Mouse (Mus musculus) gastrocnemius, postnatal 10 days (tissue): ENCODE data around the gene Afmid. TPM values are rescaled to one million over a fixed set of nuclear protein-coding genes. Genes with fewer than 3 reads are reported as not detected.
"Not testable (repeated sequence)": the region's sequence is repeated elsewhere in the genome, so short reads cannot be mapped to it uniquely, and the experiment has no call there.

Experiments used
- DNase-seq: peaks from one replicate; pipeline ENCODE4 v3.0.0; 2021; ENCODE audit warnings: mixed read lengths
- total RNA-seq, 2 experiments: library from RNA; stranded (reverse); gene quantifications; 2 replicates each; pipeline ENCODE4 v1.2.3; 2021

Afmid gene
- total RNA-seq, 2 experiments from 2014 or later = 5.1 to 5.3 TPM

DNA sequence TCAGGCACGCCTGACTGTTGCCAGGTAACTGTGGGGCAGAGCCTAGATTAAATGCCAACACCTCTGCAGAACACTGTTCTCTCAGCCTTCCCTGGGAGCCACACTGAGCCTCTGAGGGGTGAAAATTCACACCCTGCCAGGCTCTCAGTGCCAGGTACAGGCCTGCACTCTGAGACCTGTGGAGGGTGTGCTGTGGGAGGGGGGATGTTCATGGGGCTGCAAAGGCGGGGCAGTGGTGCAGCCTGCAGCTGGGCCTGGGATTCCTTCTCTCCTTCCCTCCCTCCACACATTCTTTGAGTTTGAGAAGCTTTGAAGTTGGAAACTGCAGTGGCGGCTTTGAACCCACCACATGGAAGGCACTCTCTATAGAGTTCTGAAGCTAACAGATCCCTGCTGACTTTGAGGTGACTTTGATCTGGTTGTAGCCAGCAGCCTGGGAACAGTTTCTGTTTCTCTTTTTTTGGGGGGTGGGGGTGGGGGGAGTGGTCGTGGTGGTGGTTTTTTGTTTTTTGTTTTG lies 31.6 kb upstream of the Afmid start:
- DNase-seq = no peak

DNA sequence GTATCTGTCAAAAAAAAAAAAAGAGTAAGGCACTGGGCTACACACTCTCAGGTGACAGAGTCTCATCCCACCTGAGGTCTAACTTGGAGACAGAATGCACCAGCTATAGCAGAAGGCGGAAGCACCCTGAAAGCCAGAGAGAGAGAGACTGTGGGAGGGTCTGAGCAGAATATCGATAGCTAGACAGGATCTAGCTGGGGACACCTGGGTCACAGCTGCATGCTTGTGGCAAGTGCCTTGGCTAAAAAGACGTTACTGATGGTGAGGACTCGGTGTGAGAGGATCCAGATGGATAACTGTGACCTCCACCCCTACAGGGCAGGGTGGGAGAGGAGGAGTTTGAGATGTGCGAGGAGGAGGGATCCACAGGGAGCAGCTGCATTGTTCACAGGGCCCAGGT lies 28.8 kb upstream of the Afmid start:
- DNase-seq = no peak

DNA sequence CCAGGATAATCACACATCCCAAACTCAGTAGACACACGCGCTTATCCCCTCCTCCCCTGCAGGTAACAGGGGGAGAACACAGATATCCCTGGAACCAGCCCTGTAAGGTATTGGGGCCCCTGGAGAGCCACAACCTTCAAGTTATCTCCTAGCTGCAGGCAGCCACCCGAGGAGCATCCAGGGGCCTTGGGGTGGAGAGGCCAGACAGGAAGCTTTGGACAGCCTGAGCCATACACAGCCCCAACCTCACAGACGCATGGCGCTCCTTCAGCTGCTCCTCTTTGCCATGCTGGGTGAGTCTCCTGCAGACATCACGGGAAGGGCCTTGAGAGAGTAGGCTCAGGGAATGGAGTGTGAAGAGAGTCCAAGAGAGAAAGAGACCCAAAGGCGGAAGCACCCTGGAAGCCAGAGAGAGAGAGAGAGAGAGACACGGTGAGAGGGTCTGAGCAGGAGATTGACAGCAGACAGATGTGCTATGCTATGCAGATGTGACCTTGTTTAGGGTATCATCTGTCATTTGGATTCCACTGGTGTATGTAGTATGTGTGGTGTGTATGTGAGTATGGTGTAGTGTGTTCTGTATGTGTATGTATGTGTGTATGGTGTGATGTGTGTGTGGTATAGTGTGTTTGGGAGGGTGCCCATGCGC lies 28.1 kb upstream of the Afmid start, which contains the start of gene 6030468B19Rik:
Gene 6030468B19Rik, plus strand, starts transcription at position 150 of the 649 bp plus-strand sequence.
- DNase-seq = no peak

GRCm38 (mm10) chr11:117798160-117798541 lies 27.6 kb upstream of the Afmid start:
- DNase-seq = no peak

- DNase-seq = no peak
Observed at GRCm38 (mm10) chr11:117799174-117799573, 26.6 kb upstream of the Afmid start.

GRCm38 (mm10) chr11:117800038-117800437 lies 25.7 kb upstream of the Afmid start:
- DNase-seq = no peak

- DNase-seq = no peak
Observed at GRCm38 (mm10) chr11:117801650-117802049, 24.1 kb upstream of the Afmid start.

DNA sequence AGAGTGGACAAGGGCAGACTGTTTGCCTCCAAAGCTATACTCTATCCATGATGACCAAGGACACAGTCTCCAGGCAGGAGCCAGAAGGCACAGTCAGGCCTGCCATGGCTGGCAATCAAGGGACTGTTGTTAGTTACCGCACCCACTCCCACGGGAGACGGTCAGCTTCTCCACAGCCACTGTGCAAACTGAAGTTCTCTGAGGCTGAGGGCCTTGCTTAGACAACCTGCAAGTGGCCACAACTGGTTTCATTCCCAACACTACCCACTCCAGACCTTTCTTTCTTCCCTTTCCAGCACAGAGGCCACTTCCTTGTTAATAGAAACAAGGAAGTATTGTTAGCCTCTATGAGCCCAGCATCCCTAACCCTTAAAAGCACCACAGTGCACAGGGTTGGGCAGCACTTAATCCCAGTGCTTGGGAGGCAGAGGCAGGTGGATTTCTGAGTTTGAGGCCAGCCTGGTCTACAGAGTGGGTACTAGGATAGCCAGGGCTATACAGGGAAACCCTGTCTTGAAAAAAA lies 22.5 kb upstream of the Afmid start:
- no peak for DNase-seq

DNA sequence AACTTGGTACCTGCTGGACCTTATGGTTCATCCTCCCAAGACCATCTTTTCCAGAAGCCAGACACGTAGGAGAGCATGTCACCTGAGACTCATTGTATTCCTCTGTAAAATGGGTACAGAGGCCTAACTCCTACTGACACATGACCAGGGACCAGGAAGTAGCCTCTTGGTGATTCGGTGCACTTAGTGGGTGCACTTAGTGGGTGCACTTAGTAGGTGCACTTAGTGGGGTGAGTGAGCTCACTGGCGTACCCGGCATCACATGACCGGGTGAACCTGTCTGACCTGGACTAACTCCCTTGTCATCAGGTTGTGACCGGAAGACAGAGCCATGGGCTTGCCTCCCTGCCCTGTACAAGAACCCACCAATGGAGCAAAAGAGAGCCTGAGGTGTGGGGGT lies 18.9 kb upstream of the Afmid start:
- DNase-seq = no peak

GRCm38 (mm10) chr11:117809407-117810311 lies 16.1 kb upstream of the Afmid start, which contains the start of the genes Gm20708 and Syngr2:
Gm20708 (plus strand) TSS chr11:117809668.
Syngr2 (plus strand) TSS chr11:117809668.
- DNase-seq = peak; percentile 77

DNA sequence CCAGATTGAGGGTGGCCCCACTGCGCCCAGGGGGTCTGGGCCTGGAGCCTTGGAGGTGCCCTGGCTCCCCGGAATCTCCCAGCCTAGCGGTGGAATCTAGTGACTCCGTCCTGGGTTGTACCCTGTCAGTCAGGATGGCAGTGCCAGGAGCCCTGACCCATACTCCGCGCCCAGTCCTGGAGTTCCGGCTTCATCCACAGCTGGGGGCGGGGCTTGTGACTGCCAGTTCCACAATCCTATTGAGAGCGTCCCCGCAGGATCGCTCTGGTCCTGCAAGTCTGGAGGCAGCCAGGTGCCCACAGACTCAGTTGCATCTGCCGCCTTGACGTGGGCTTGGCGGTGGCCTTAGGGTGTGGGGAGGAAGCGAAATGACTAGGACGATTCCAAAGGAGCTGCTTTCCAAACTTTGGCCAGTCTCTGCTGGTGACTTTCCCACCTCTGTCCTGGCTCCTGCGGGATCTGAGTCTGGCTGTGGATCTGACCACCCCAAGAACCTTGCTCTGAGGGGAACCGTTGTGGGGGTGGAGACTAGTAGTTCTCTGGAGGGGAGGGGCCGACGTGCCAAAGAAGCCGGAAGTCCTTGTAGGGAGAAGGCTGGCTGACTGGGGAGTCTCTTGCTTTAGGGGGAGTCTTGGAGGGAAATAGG lies 15.2 kb upstream of the Afmid start:
- DNase-seq = peak; percentile 88

DNA sequence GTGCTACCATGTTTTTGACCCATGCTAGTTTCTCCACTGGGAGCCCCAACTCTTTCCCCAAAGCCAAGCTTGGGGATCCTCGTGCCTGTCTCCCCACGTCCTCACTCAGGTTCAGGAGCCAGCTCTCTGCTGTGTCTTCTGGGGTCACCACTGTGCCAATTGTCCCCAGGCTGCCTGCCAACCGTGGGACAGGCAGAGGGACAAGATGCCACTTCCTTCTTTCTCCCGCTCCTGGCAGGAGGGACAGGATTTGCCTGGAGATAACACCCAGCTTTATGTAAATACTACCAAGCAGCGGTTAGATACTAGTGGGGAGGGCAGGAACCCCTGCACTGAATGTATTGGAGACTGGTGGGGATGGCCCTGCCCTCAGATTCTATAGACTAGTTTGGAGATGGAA lies 11.9 kb upstream of the Afmid start:
- DNase-seq = no peak

DNA sequence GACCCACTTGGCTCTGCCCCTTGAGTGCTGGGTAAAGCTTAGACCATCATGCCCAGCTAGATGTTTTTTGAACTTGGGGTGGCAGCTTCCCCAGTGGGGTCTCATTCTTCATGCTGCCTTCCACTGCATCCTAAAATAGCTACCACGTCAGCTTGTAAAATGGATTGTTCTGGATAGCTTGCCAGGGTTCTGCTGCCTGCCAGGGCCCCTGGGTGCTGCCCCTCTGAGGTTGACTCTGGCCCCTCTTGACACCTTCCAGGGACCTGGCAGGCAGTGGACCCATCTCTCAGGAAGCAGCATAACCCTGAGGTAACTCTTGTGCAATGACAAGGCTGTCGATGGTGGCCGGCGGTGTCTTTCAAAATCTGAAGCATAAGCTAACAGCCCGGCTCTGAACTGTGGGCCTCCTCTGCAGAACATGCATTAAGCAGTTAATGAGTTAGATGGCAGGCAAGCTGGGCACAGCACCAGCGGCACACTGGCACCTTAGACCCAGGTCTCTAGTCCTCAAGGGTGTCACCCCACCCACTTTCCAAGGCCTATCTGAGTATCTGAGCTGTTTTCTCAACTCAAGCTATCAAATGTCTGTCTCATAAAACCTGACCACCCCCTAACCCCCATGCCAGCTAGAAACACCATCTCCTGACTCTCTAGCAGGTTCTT lies 10.9 kb upstream of the Afmid start:
- no peak for DNase-seq

DNA sequence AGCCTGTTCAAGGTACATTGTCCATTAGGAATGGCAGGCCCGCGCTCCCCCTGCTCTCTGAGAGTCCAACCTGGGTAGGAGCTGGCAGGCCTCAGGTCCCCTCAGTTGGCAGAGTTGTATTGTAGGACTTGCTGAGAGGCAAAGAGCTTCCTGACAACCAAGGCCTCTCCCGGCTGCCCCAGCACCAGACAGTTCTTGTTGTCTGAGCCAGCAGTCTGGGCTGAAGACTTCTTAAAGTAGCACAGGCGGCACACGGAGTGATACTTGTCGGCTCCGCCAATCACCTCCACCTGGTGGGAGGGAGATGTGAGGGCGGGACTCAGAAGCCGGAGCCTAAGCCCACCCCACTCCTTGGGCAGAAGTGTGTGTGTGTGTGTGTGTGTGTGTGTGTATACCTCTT lies 9.9 kb upstream of the Afmid start:
- not testable (repeated sequence) for DNase-seq

GRCm38 (mm10) chr11:117816389-117816996 lies 9.2 kb upstream of the Afmid start:
- DNase-seq = no peak

DNA sequence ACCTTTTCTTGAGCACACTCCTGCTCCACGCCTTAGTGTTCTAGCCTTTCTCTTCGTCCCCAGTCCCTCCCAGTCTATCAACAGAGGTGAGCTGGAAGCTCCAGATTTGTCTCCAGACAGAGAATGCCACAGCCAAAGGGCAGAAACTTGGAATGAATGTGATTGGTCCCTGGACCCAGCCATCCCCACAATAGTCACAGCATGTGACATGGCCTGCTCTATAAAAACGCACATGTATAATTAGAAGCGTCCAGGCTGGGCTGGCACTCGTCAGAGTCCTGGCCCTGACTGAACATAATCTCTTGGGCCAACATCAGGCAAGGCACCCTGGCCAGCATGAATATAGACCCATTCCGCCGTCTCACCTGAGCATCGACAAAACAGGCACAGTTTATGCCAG lies 6.6 kb upstream of the Afmid start:
- no peak for DNase-seq

GRCm38 (mm10) chr11:117820173-117820572 lies 5.6 kb upstream of the Afmid start:
- DNase-seq = no peak

- DNase-seq = no peak
Observed at GRCm38 (mm10) chr11:117821868-117822267, 3.9 kb upstream of the Afmid start.

DNA sequence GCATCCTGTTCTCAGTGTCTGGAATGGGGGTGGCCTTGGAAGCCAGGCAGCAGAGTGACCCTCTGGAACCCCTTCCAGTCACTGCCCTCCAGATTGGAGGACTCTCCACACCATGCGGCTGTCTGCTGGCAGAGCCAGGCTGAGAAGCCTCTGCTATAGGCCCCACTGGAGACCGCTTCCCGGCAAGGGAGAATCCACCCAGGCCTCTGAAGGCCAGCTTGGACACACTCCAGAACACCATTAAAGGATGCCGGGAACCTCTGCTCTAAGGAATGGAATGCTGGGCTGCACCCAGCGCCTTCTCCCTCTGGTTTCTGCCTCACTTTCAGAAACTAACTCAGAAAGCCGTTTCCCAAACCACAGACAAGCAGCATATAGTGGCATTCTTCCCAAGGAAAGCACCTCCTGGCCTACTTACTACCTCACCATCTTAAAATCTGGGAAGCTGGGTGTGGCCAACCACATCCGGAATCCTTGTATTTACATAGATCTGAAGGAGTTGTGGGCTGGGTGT lies 2.9 kb upstream of the Afmid start:
- DNase-seq = peak; percentile 51

- DNase-seq = no peak
Observed at GRCm38 (mm10) chr11:117823411-117823810, 2.3 kb upstream of the Afmid start.
